Mouse (Mus musculus): ENCODE results near the gene Tspan18.

- TF ChIP-seq CTCF (IDR thresholded peaks at IDR 0.05; ENCODE audit: extremely low read depth, insufficient read depth, insufficient read length, insufficient replicate concordance) (no peak), POLR2A (IDR thresholded peaks at IDR 0.05; ENCODE audit: low read depth, low read length) (no peak)
These were observed 115.8 kb downstream of the Tspan18 start for GRCm38 (mm10) chr2:93218353-93218990.
